Mouse (Mus musculus) left cerebral cortex, adult 2 months (tissue): ENCODE results near the gene Olfr788. TPM values are rescaled to one million over a fixed set of nuclear protein-coding genes. Genes with fewer than 3 reads are reported as not detected.
A peak's percentile ranks its signal among the peaks of the same experiment; 100 is the strongest.

Experiments used
- DNase-seq, 2 experiments: peaks; one replicate each; pipeline ENCODE4 v3.0.0; 2021 to 2022; ENCODE audit warnings: low spot score in 2 of 2, mixed read lengths in 1 of 2; ENCODE audit errors: extremely low spot score in 1 of 2
- H3K27ac ChIP-seq: fragments of 200-600 bp; 2 replicates; pipeline ENCODE4 v1.8.1; 2022
- H3K4me3 ChIP-seq: fragments of 200-600 bp; 2 replicates; pipeline ENCODE4 v1.8.1; 2022
- CTCF ChIP-seq: fragments of 200-600 bp; IDR thresholded peaks from 2 replicates; pipeline ENCODE4 v1.8.1; 2022; ENCODE audit warnings: antibody characterized with exemption, mild to moderate bottlenecking, moderate library complexity
- intact Hi-C: fragments of 180-260 bp; cut with DNase I; formaldehyde crosslinking; loops from one replicate; pipeline ENCODE4 v1.15.1; 2025
- long read RNA-seq, 2 experiments: library from polyadenylated mRNA; stranded (forward); transcript quantifications; one replicate each; pipeline ENCODE4 v2.0.0; 2021; ENCODE audit warnings: borderline mapping rate in 2 of 2
- total RNA-seq, 2 experiments: library from RNA; stranded (reverse); gene quantifications; 2 replicates each; pipeline ENCODE4 v1.2.3; 2021

Olfr788 gene
- total RNA-seq, result not detected
- long read RNA-seq, experiment 1, result 0 reads
- long read RNA-seq, experiment 2, result 0 reads

DNA sequence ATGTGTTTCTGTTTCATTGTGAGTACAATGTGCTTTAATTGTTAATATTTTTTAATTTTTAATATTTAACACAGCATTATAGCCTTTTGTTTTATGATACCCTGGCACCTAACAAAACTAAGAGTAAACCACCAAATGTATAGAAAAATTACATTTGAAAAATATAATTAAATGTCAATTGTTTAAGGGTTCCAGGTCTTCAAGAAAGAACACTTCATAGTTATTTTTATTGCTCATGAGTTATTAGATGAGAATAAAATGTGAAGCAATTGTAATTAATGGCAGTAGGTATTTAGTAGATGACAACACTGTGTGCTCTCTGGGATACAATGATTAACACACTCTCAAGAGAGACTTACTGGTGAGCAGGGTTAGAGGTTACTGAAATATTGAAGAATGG, at the start of gene Olfr788:
Gene Olfr788 (plus strand): TSS at position 301 of the 400 bp plus-strand sequence.
- no peak for DNase-seq
- H3K27ac ChIP-seq, result no peak within 1 kb of the TSS
- H3K4me3 ChIP-seq, result no peak within 1 kb of the TSS
- intact Hi-C loops, result no loop called here
- no peak for TF ChIP-seq CTCF

DNA sequence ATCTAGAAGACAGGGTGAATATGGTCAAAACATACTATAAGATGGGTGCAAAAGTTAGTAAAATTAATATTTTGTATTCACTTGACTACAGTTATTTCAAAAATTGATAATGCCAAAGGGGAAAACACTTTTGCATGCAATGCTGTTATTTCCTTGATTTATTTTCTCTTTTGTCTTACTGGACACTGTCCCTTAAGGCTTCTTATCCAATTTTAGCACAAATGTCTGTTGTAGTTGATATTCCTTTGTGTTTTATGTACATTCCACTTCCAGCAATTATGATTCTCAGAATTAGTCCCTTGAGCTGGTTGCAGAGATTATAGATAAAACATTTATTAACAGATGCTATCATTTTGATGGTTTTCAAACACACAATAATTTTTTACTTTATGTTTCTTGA, 43.8 kb upstream of the Olfr788 start, which contains the start of gene Olfr786:
Gene Olfr786 (plus strand): TSS at position 301 of the 400 bp plus-strand sequence.
- no peak within 1 kb of the TSS for H3K27ac ChIP-seq
- intact Hi-C loops, result no loop called here
- H3K4me3 ChIP-seq, result no peak within 1 kb of the TSS
- TF ChIP-seq CTCF, result no peak
- no peak for DNase-seq

DNA sequence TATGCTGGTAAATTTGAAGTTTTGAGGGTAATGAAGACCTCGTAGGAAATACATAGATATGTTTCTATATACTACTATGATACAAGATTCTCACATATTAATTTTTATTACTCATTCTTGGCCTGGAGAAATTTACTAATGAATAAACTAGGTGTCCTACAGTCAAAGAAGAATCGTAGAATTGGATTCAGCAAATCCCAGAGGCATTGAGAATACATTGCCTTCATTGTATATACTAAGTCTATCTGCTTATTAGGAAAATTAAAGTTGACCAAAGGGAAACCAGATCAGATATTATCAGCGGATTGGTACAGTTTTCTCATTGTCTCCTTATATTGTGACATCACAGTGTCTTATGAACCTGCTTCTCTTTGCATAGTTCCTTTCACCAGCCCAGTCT, 9.2 kb upstream of the Olfr788 start, which contains the start of gene Olfr787:
Gene Olfr787 (plus strand): TSS at position 301 of the 400 bp plus-strand sequence.
- no peak within 1 kb of the TSS for H3K27ac ChIP-seq
- intact Hi-C loops, result no loop called here
- no peak for DNase-seq
- no peak for TF ChIP-seq CTCF
- no peak within 1 kb of the TSS for H3K4me3 ChIP-seq

DNA sequence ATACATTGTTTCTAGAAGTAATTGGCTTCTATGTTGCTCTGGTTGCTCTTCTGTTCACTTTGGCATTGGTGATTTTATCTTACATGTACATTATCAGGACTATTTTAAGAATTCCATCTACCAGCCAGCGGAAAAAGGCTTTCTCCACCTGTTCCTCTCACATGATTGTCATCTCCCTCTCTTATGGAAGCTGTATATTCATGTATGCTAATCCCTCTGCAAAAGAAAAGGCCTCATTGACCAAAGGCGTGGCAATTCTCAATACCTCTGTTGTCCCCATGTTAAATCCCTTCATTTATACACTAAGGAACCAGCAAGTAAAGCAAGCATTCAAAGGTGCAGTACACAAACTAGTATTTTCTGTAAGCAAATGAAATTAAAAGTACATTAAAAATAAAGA, 2.5 kb downstream of the Olfr788 start:
- Histone ChIP-seq H3K27ac (no peak overlapping the region), H3K4me3 (no peak overlapping the region)
- intact Hi-C loops, result no loop called here
- TF ChIP-seq CTCF, result no peak
- no peak for DNase-seq

DNA sequence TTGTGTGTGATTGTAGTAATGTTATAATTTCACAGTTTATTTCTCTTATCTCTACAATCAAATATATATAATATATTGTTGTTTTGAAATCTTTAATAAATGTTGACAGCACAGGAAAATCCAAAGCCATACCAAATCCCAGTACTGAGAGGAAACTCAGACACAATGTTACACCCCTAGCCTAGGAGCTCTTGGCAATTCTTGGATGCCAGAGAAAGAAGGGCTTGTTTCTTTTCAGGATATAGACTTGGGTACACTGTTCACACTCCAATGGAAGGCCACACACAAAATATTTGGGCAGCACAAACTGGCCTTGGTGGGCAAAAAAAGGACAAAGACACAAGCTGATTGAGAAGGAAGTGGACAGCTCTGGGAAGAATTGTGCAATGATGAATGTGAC, 2.9 kb downstream of the Olfr788 start:
- DNase-seq, result no peak
- intact Hi-C loops, result no loop called here
- no peak overlapping the region for H3K4me3 ChIP-seq
- no peak for TF ChIP-seq CTCF
- no peak overlapping the region for H3K27ac ChIP-seq

DNA sequence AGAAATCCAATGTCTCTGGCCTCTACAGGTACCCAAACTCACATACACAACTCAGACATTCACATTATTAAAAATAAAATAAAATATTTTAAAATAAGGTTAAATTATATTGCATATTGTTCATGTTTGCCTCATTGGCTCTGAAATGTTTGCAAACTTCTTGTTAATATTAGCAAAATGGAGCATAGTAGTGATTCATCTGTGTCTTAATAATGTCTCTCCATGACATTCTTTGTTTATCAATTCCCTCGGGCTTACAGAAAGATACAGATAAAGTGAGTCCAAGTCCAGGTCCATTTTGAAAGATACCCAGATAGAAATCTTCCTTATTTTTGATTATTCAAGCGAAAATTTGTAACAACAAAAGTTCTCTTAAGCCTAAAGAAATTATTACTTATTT, 13.7 kb downstream of the Olfr788 start, which contains the start of gene Olfr789:
Gene Olfr789 (plus strand): TSS at position 301 of the 400 bp plus-strand sequence.
- no peak for TF ChIP-seq CTCF
- intact Hi-C loops, result no loop called here
- Histone ChIP-seq H3K4me3 (no peak within 1 kb of the TSS), H3K27ac (no peak within 1 kb of the TSS)
- DNase-seq, result no peak

DNA sequence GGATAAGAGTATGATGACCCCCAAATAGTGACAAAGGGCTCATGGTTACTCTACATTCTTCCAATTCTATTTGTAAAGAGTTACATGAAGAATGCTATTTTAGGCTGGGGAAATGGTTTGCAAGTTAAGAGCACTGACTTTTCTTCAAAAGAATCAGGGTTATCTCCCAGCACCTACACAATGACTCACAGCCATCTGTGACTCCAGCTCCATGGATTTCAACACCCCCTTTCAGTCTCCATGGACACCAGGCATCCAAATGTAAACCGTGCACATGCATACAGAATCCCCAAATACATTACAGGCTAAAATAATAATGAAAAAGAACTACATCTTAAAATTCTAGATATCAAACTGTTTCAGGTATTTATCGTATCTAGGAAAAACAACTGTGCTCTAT, 19.3 kb downstream of the Olfr788 start:
- TF ChIP-seq CTCF, result no peak
- Histone ChIP-seq H3K4me3 (no peak overlapping the region), H3K27ac (no peak overlapping the region)
- DNase-seq, result peak; percentile 13 to 17
- intact Hi-C loops, result no loop called here

DNA sequence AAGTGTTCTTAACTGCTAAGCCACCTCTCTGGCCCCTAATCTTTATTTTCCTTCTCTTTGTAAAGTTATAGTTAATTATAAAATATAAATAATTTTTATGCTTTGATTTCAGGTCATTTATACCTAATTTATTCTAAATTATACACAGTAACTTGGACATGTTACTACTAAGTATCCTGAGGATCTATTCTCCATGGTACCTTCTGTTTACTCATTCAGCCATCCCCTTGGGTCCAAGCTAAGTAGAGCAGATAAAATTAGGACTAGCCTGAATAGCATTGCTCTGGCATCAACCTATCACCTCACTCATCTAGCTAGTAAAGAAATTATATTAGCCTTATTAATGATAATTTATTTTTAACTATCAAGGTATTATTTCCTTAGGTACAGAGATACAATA, 27.4 kb downstream of the Olfr788 start, which contains the start of gene Olfr790:
Gene Olfr790 (plus strand): TSS at position 301 of the 400 bp plus-strand sequence.
- H3K27ac ChIP-seq, result no peak within 1 kb of the TSS
- TF ChIP-seq CTCF, result no peak
- H3K4me3 ChIP-seq, result no peak within 1 kb of the TSS
- intact Hi-C loops, result no loop called here
- no peak for DNase-seq

DNA sequence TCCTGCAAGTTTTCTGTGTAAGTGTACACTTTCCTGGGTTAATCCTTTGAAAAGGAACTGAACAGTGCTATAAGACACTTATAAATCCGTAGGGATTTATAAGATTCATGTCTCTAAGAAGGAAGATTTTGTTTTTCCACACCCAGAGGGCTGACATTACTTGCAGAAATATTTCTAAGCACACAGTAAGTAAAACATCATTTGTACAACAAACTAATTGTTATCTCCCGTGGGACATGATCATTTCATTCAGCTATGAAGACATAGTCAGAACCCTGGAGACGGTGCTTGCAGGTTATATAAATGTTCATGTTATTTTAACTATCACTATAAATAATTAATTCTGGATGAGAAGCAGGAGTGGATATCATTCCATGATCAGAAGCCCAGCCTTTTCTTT, 50.7 kb downstream of the Olfr788 start, which contains the start of gene Olfr791:
Gene Olfr791 (plus strand): TSS at position 301 of the 400 bp plus-strand sequence.
- TF ChIP-seq CTCF, result no peak
- H3K4me3 ChIP-seq, result no peak within 1 kb of the TSS
- no peak within 1 kb of the TSS for H3K27ac ChIP-seq
- intact Hi-C loops, result no loop called here
- DNase-seq, result no peak

Other genes starting within 250 kb of the Olfr788 start
- gene Olfr774, start 234.8 kb upstream of the Olfr788 start, total RNA-seq, result not detected
- under 1 TPM; 0.09 to 0.16 TPM for gene Olfr775, start 222.6 kb upstream of the Olfr788 start, total RNA-seq
- gene Olfr776, start 211.9 kb upstream of the Olfr788 start, total RNA-seq, result not detected
- gene Olfr777, start 199.5 kb upstream of the Olfr788 start, total RNA-seq, result not detected
- not detected for gene Olfr780, start 152.9 kb upstream of the Olfr788 start, total RNA-seq
- gene Olfr781, start 142.1 kb upstream of the Olfr788 start, total RNA-seq, result not detected
- not detected for gene Olfr782, start 122.1 kb upstream of the Olfr788 start, total RNA-seq
- gene Olfr784, start 86.9 kb upstream of the Olfr788 start, total RNA-seq, result under 1 TPM in 1 of 2 experiments, not detected in 1; 0.21 TPM
- not detected for gene Olfr785, start 65.6 kb upstream of the Olfr788 start, total RNA-seq
- gene Olfr786, start 43.7 kb upstream of the Olfr788 start, total RNA-seq, result not detected
- gene Olfr787, start 9.1 kb upstream of the Olfr788 start, total RNA-seq, result not detected
- gene Olfr789, start 13.8 kb downstream of the Olfr788 start, total RNA-seq, result not detected
- not detected for gene Olfr790, start 27.5 kb downstream of the Olfr788 start, total RNA-seq
- not detected for gene Olfr791, start 50.8 kb downstream of the Olfr788 start, total RNA-seq
- not detected for gene Olfr792, start 68.2 kb downstream of the Olfr788 start, total RNA-seq
- not detected for gene Olfr794, start 96.7 kb downstream of the Olfr788 start, total RNA-seq
- not detected for gene Olfr796, start 141.6 kb downstream of the Olfr788 start, total RNA-seq
- gene Olfr798, start 156.9 kb downstream of the Olfr788 start, total RNA-seq, result not detected
- not detected for gene Olfr799, start 166.5 kb downstream of the Olfr788 start, total RNA-seq
- gene Olfr800, start 186.7 kb downstream of the Olfr788 start, total RNA-seq, result not detected
- gene Olfr801, start 202.9 kb downstream of the Olfr788 start, total RNA-seq, result not detected
- under 1 TPM in 1 of 2 experiments, not detected in 1; 0.11 TPM for gene Olfr802, start 217.2 kb downstream of the Olfr788 start, total RNA-seq
- gene Olfr803, start 223.3 kb downstream of the Olfr788 start, total RNA-seq, result not detected
- not detected for gene Olfr804, start 232.2 kb downstream of the Olfr788 start, total RNA-seq